In the genomic region with DNA sequence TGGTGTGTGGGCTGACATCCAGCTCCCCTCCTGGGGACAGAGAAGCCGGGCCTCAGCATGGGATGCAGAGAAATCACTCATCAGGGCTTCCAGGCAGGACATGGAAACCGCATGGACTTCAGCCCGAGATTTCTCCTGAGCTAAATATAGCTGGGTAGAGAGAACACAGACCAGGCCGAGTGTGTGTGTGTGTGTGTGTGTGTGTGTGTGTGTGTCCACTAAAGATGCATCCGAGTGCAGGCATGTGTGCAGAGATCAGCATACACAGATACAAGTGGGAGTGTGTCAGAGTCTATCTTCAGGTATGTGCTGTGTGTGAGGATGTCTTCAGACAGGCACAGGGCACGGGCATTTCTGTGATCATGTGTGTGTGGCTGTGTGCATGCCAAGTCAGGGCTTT, we compare ENCODE assay signal across 9 mouse cellular contexts. TPM values are rescaled to one million over a fixed set of nuclear protein-coding genes. Genes with fewer than 3 reads are reported as not detected.
A peak's percentile ranks its signal among the peaks of the same experiment; 100 is the strongest.
DNase-seq lines count a peak whose midpoint lies in the region; ATAC-seq and TF ChIP-seq lines count a peak whose summit lies in the region.
"Had no signal": no experiment of that assay in that cellular context is flagged by ENCODE, and none has a peak within 500 bp of the region (broad histone marks: within the 10 kb centered on the region; RNA-seq: fewer than 3 reads in every experiment).

No protein-coding gene starts in this region.

- H3K27me3 ChIP-seq in midbrain, embryonic 11.5 days (ENCODE audit: control insufficient read depth, insufficient read depth, low read length), result no peaks in the 10 kb centered on the region; the same call in none of the 2 replicates
- H3K27me3 ChIP-seq in midbrain, embryonic 10.5 days (ENCODE audit: low read depth, poor library complexity, severe bottlenecking), result peaks cover 15% of the 10 kb centered on the region; the same call in 1 of the 2 replicates
- no peaks in the 10 kb centered on the region for H3K27me3 ChIP-seq in heart, embryonic 16.5 days (ENCODE audit: control insufficient read depth, insufficient read depth, low read length)
- no peaks in the 10 kb centered on the region for H3K27me3 ChIP-seq in stomach, postnatal 0 days (ENCODE audit: control insufficient read depth, insufficient read depth, low read length)

- no peak for TF ChIP-seq EP300 in stomach, postnatal 0 days (optimal IDR thresholded peaks at IDR 0.05)

- peak; percentile 78 for DNase-seq in gastrocnemius, adult 2 months
- no peak for DNase-seq in gastrocnemius, postnatal 36 days
- peak; percentile 71 for DNase-seq in midbrain, embryonic 11.5 days (ENCODE audit: low spot score, missing footprints)
- DNase-seq in midbrain, embryonic 10.5 days (ENCODE audit: low spot score), result no peak
- DNase-seq in stomach, postnatal 0 days (ENCODE audit: low spot score), result peak; percentile 50
- DNase-seq in left cerebral cortex, adult 9 months (ENCODE audit: low spot score in 2 of 2), result no peak
- DNase-seq in ovary, postnatal 14 days (ENCODE audit: low spot score), result no peak

- peak overlapping the region; percentile 74 for H3K27ac ChIP-seq in gastrocnemius, adult 2 months
- H3K27ac ChIP-seq in midbrain, embryonic 11.5 days (ENCODE audit: low read depth, low read length), result no peak overlapping the region
- no peak overlapping the region for H3K27ac ChIP-seq in midbrain, embryonic 10.5 days (replicated peaks)
- peak overlapping the region; percentile 90 for H3K27ac ChIP-seq in heart, embryonic 16.5 days (ENCODE audit: low read length)
- H3K27ac ChIP-seq in stomach, postnatal 0 days (replicated peaks), result peak overlapping the region; percentile 89
- H3K27ac ChIP-seq: liver, embryonic 15.5 days had no signal

- no peak for ATAC-seq in midbrain, embryonic 11.5 days (ENCODE audit: low FRiP score)
- ATAC-seq in heart, embryonic 16.5 days (replicated peaks; ENCODE audit: extremely low read depth, insufficient read depth, low FRiP score), result peak; percentile 65
- peak; percentile 60; the same call in 1 of the 2 replicates for ATAC-seq in stomach, postnatal 0 days (ENCODE audit: low FRiP score, low TSS enrichment)

- WGBS in midbrain, embryonic 11.5 days, result 82% methylated on average over 6 of the region's 6 CpGs
- 89% methylated on average over 6 of the region's 6 CpGs for WGBS in midbrain, embryonic 10.5 days
- 18% methylated on average over 6 of the region's 6 CpGs for WGBS in heart, embryonic 16.5 days
- WGBS in stomach, postnatal 0 days, result 34% methylated on average over 6 of the region's 6 CpGs

- no peak overlapping the region for H3K9ac ChIP-seq in midbrain, embryonic 11.5 days (ENCODE audit: low read length)
- H3K9ac ChIP-seq in heart, embryonic 16.5 days (ENCODE audit: low read length), result peak overlapping the region; percentile 27; the same call in 1 of the 2 replicates
- H3K9ac ChIP-seq in stomach, postnatal 0 days (ENCODE audit: low read length), result no peak overlapping the region
- H3K9ac ChIP-seq: liver, embryonic 15.5 days had no signal

- no peaks in the 10 kb centered on the region for H3K9me3 ChIP-seq in midbrain, embryonic 11.5 days (ENCODE audit: control insufficient read depth, low read length)
- no peaks in the 10 kb centered on the region for H3K9me3 ChIP-seq in midbrain, embryonic 10.5 days (replicated peaks)
- no peaks in the 10 kb centered on the region for H3K9me3 ChIP-seq in heart, embryonic 16.5 days (replicated peaks; ENCODE audit: control insufficient read depth, low read length)
- no peaks in the 10 kb centered on the region for H3K9me3 ChIP-seq in stomach, postnatal 0 days (ENCODE audit: control insufficient read depth, low read length)
- H3K9me3 ChIP-seq: liver, embryonic 15.5 days had no signal

- no peak overlapping the region for H3K4me2 ChIP-seq in midbrain, embryonic 11.5 days
- peak overlapping the region; percentile 11; the same call in 1 of the 2 replicates for H3K4me2 ChIP-seq in heart, embryonic 16.5 days (ENCODE audit: low read depth, low read length)
- H3K4me2 ChIP-seq in stomach, postnatal 0 days (replicated peaks; ENCODE audit: low read depth), result no peak overlapping the region
- H3K4me2 ChIP-seq: liver, embryonic 15.5 days had no signal

- no peak for TF ChIP-seq CTCF in gastrocnemius, adult 2 months (IDR thresholded peaks at IDR 0.05)
- TF ChIP-seq CTCF in stomach, postnatal 0 days (IDR thresholded peaks at IDR 0.05; ENCODE audit: low read depth), result no peak

- H3K36me3 ChIP-seq in midbrain, embryonic 11.5 days (ENCODE audit: control insufficient read depth, insufficient read depth, low read length), result no peaks in the 10 kb centered on the region
- H3K36me3 ChIP-seq in midbrain, embryonic 10.5 days, result no peaks in the 10 kb centered on the region
- no peaks in the 10 kb centered on the region for H3K36me3 ChIP-seq in heart, embryonic 16.5 days (ENCODE audit: control insufficient read depth, insufficient read depth)
- H3K36me3 ChIP-seq in stomach, postnatal 0 days (ENCODE audit: control insufficient read depth, insufficient read depth, low read length), result no peaks in the 10 kb centered on the region
- H3K36me3 ChIP-seq: liver, embryonic 15.5 days had no signal

- intact Hi-C loops in gastrocnemius, adult 2 months (cut with DNase I), result loop anchor here (1.0 to 5.0 kb wide), 2 partner anchors 26 to 37 kb away; no protein-coding TSS in a partner anchor
- intact Hi-C loops in gastrocnemius, postnatal 36 days (cut with DNase I), result loop anchor here (1.0 to 5.0 kb wide), 2 partner anchors 26 to 37 kb away; no protein-coding TSS in a partner anchor

- H3K4me3 ChIP-seq in gastrocnemius, adult 2 months, result no peak overlapping the region
- H3K4me3 ChIP-seq in midbrain, embryonic 11.5 days (ENCODE audit: low read depth, low read length), result no peak overlapping the region
- H3K4me3 ChIP-seq in midbrain, embryonic 10.5 days, result no peak overlapping the region
- H3K4me3 ChIP-seq in heart, embryonic 16.5 days (ENCODE audit: low read length), result no peak overlapping the region
- no peak overlapping the region for H3K4me3 ChIP-seq in stomach, postnatal 0 days (ENCODE audit: low read depth, low read length)
- H3K4me3 ChIP-seq: liver, embryonic 15.5 days had no signal

- H3K4me1 ChIP-seq in midbrain, embryonic 11.5 days (ENCODE audit: control insufficient read depth, insufficient read depth, low read length), result no peaks in the 10 kb centered on the region; the same call in 1 of the 2 replicates
- H3K4me1 ChIP-seq in midbrain, embryonic 10.5 days, result peaks cover 3% of the 10 kb centered on the region; the same call in 1 of the 2 replicates
- peaks cover 18% of the 10 kb centered on the region for H3K4me1 ChIP-seq in heart, embryonic 16.5 days (ENCODE audit: control insufficient read depth, insufficient read depth, low read length)
- peaks cover 10% of the 10 kb centered on the region for H3K4me1 ChIP-seq in stomach, postnatal 0 days (replicated peaks; ENCODE audit: control insufficient read depth, insufficient read depth)

RNA-seq across cellular contexts. Expression of a gene that starts 25.0 kb away (rescaled TPM):
- 10 to 100 TPM; 23.6 to 28.4 TPM for total RNA-seq in gastrocnemius, adult 2 months (2021)
- total RNA-seq in gastrocnemius, postnatal 36 days (2021), result 10 to 100 TPM; 26.7 to 31.7 TPM
- 10.1 and 11.3 TPM in 2 replicates for polyA plus RNA-seq in midbrain, embryonic 11.5 days (2014; fragmentation: Nextera tagmentation; extraction: Ambion mirVana)
- polyA plus RNA-seq in midbrain, embryonic 10.5 days (2016; fragmentation: Nextera tagmentation; extraction: Ambion mirVana), result 6.1 and 9.2 TPM in 2 replicates
- 33.6 and 34.3 TPM in 2 replicates for polyA plus RNA-seq in heart, embryonic 16.5 days (2015; fragmentation: Nextera tagmentation; extraction: Ambion mirVana)
- polyA plus RNA-seq in stomach, postnatal 0 days (2015; fragmentation: Nextera tagmentation; extraction: Ambion mirVana), result 59.5 and 62.2 TPM in 2 replicates

RNA-seq across cellular contexts. Expression of a gene that starts 36.8 kb away (rescaled TPM):
- total RNA-seq in gastrocnemius, adult 2 months (2021), result 1 to 10 TPM; 1.9 to 3.0 TPM
- 1 to 10 TPM; 2.6 to 3.1 TPM for total RNA-seq in gastrocnemius, postnatal 36 days (2021)
- 19.4 and 19.7 TPM in 2 replicates for polyA plus RNA-seq in midbrain, embryonic 11.5 days (2014; fragmentation: Nextera tagmentation; extraction: Ambion mirVana)
- polyA plus RNA-seq in midbrain, embryonic 10.5 days (2016; fragmentation: Nextera tagmentation; extraction: Ambion mirVana), result 77.9 and 84.7 TPM in 2 replicates
- polyA plus RNA-seq in heart, embryonic 16.5 days (2015; fragmentation: Nextera tagmentation; extraction: Ambion mirVana), result 27.5 and 30.0 TPM in 2 replicates
- polyA plus RNA-seq in stomach, postnatal 0 days (2015; fragmentation: Nextera tagmentation; extraction: Ambion mirVana), result 12.0 and 12.4 TPM in 2 replicates

RNA-seq across cellular contexts. Expression of a gene that starts 54.1 kb away (rescaled TPM):
- 100 to 1,000 TPM; 110 to 139 TPM for total RNA-seq in gastrocnemius, adult 2 months (2021)
- 100 to 1,000 TPM; 106 to 120 TPM for total RNA-seq in gastrocnemius, postnatal 36 days (2021)
- 321 and 347 TPM in 2 replicates for polyA plus RNA-seq in midbrain, embryonic 11.5 days (2014; fragmentation: Nextera tagmentation; extraction: Ambion mirVana)
- polyA plus RNA-seq in midbrain, embryonic 10.5 days (2016; fragmentation: Nextera tagmentation; extraction: Ambion mirVana), result 335 and 382 TPM in 2 replicates
- 286 and 289 TPM in 2 replicates for polyA plus RNA-seq in heart, embryonic 16.5 days (2015; fragmentation: Nextera tagmentation; extraction: Ambion mirVana)
- polyA plus RNA-seq in stomach, postnatal 0 days (2015; fragmentation: Nextera tagmentation; extraction: Ambion mirVana), result 292 and 304 TPM in 2 replicates

RNA-seq across cellular contexts. Expression of a gene that starts 59.9 kb away (rescaled TPM):
- 1 to 10 TPM in 1 of 2 experiments, under 1 TPM in 1; 0.66 to 1.0 TPM for total RNA-seq in gastrocnemius, adult 2 months (2021)
- total RNA-seq in gastrocnemius, postnatal 36 days (2021), result under 1 TPM; 0.57 to 0.64 TPM
- 6.6 and 7.0 TPM in 2 replicates for polyA plus RNA-seq in midbrain, embryonic 11.5 days (2014; fragmentation: Nextera tagmentation; extraction: Ambion mirVana)
- polyA plus RNA-seq in midbrain, embryonic 10.5 days (2016; fragmentation: Nextera tagmentation; extraction: Ambion mirVana), result 6.0 and 8.4 TPM in 2 replicates
- polyA plus RNA-seq in heart, embryonic 16.5 days (2015; fragmentation: Nextera tagmentation; extraction: Ambion mirVana), result 1.4 TPM in 2 replicates
- polyA plus RNA-seq in stomach, postnatal 0 days (2015; fragmentation: Nextera tagmentation; extraction: Ambion mirVana), result 1.3 and 1.8 TPM in 2 replicates

Comparison
In these comparisons a context has a peak if more than half of its experiments do, and no peak if none do; other contexts are left out.
1. DNase-seq: peak in gastrocnemius, adult 2 months (single experiment), midbrain, embryonic 11.5 days (single experiment) and stomach, postnatal 0 days (single experiment); none in gastrocnemius, postnatal 36 days (0 of 2), midbrain, embryonic 10.5 days (single experiment), left cerebral cortex, adult 9 months (0 of 2) and ovary, postnatal 14 days (single experiment).
2. H3K27ac ChIP-seq: peak in gastrocnemius, adult 2 months (single experiment), heart, embryonic 16.5 days (single experiment) and stomach, postnatal 0 days (single experiment); none in midbrain, embryonic 11.5 days (single experiment) and midbrain, embryonic 10.5 days (single experiment).